Mouse (Mus musculus) WW6 (cell line): Measurements from ENCODE around the gene Slc22a18.
"Not testable (repeated sequence)": the region's sequence is repeated elsewhere in the genome, so short reads cannot be mapped to it uniquely, and the experiment has no call there.

Experiments used
- DNase-seq: peaks from one replicate; pipeline ENCODE4 v3.0.0-alpha.2; 2013; ENCODE audit warnings: low read depth, low spot score

Gene Slc22a18

GRCm38 (mm10) chr7:143502418-143503200 is 29.1 kb downstream of the Slc22a18 start, which contains the start of gene Phlda2:
Phlda2 (minus strand) TSS chr7:143503150.
- DNase-seq, result peak; percentile 61

DNA sequence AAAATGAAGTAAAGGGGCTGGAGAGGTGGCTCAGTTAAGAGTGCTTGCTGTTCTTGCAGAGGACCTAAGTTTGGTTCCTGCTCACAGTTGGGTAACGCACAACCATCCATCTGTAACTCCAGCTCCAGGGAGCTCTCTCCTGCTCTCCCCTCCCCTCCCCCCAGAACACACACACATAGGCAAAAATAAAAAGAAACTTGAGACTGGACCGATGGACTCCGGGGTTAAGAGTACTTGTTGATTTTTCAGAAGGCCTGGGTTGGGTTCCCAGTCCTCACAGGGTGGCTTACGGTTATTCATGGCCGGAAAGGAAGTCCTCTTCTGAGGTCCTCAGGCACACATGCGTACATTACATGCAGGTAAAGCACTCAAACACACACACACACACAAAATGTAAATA is 30.4 kb downstream of the Slc22a18 start:
- no peak for DNase-seq

DNA sequence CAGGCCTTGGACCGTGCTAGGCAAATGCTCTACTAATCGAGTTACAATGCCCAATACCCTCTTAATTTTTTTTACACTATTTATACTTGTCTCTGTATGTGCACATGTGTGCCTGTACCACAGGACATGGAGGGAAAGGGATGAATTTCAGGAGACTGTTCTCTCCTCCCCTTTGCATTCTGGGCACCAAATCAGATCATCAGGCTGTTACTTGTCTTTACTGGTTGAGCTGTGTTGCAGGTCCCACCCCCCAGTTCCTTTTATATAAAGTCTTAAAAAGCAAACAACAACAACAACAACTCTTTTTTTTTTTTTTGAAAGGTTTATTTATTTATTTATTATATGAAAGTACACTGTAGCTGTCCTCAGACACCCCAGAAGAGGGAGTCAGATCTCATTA is 31.9 kb downstream of the Slc22a18 start:
- no peak for DNase-seq

DNA sequence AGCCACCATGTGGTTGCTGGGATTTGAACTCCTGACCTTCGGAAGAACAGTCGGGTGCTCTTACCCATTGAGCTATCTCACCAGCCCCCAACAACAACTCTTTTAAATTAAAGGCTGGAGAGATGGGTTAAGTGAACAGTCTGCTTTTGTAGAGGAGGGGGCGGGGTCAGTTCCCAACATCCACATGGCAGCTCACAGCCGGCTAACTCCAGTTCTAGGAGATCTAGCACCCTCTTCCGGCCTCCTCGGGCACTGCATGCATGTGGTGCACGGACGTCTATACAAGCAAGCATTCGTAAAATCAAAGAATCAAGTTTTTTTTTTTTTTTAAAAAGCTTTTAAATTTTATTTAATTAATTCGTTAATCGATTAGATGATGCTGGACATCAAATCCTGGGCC is 32.3 kb downstream of the Slc22a18 start:
- DNase-seq, result peak; percentile 80

DNA sequence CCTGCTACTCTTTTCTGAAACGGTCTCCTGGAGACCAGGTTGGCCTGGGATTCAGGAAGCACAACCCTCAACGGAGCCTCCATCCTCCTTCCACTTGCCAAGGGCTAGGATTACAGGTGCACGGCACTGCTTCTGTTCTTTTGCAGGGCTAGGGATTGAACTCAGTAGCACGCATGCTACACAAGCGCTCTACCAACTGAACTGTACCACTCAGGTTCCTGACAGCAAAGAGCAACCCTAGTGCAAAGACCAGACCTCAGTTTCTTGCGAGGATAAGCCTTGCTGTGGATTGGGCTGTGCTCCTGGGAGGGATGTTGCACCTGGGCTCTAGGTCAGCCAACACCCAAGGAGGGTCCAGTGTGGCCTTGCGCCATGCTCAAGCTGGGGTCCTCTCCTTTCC is 32.7 kb downstream of the Slc22a18 start:
- DNase-seq, result no peak

DNA sequence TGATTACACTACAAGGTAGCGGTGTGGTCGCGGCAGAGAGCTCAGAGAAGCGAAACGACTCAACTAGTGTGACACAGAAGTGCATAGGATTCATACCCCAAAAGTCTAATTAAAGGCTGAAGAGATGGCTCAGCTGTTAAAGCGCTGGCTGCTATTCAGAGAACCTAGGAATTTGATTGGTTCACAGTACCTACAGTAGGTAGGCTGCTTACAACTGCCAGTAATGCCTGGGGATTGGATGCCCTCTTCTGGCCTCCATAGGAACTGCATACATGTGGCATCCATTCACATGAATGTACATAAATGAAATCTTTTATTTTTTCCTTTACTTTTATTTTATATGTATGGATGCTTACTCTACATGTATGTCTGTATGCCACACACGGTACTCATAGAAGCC is 33.1 kb downstream of the Slc22a18 start:
- DNase-seq, result no peak

DNA sequence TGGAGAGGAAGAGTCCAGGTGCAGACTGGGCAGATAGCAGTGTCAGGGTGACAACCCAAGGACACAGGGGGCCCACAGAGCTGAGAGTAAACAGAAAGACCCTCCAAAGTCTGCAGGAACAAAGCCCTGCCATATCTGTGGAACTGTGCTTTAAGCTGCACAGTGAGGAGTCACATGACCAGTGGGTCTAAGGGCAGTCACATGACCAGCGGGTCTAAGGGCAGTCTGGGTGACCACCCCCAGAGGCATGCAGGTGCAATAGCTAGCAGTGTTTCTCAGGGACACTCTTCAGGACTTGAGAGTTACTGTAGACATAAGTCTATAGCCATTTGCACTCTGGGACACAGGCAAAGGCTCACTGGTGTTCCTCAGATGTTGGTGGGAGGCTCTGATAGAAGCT is 36.0 kb downstream of the Slc22a18 start:
- DNase-seq, result no peak

DNA sequence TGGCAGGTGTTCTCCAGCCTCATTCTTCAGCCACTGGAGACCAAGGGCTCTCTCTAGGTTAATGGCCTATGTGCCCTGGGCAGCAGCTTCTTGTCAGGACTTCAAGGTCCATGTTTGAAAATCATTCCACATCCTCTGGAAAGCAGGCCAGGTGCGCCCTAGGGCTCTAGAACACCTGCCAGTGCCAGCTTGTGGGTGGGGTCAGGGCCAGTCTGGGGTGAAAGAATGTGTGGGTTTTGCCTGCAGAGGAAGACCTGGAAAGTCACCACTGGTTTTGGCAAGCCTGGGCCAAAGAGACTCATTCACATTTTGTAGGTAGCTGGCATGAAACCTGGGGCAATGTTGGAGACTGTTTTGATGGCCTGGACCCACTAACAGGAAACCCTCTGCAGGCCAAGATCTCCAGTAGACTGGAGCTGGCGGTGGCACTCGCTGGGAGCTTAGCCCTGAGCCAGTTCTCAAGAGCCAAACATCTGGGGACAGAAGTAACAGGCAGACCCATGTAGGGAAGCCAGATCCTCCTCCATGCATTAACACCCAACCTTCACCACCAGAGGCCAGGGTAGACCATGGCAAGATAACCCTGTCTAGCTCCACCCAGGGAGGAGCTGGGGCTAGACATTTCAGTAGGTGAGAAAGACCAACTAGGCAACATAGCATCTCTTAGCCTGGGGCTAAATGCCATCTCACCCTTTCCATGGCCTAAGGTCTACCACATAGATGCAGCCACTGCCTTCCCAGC is 37.2 kb downstream of the Slc22a18 start:
- DNase-seq, result no peak

GRCm38 (mm10) chr7:143511335-143511712 is 37.8 kb downstream of the Slc22a18 start:
- DNase-seq, result no peak

GRCm38 (mm10) chr7:143513763-143514415 is 40.4 kb downstream of the Slc22a18 start:
- DNase-seq, result no peak

GRCm38 (mm10) chr7:143514416-143514768 is 40.9 kb downstream of the Slc22a18 start:
- no peak for DNase-seq

DNA sequence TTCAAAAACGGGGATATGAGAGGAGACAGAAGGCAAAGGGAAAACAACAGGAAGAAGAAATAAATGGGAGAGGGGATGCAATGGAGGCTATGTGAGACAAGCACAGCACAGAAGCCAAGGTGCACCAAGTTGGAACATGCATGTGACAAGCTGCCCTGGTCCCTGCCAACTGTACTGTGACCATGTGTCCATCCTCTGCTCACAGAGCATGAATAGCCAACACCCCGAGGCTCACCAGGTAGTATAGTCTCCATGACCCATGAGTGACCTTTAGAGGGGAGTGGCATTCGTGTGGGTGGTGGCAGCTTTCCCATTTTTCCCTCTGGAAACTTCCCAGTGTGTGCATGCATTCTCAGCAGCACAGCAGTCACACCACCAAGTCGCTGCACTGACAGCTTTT is 45.8 kb downstream of the Slc22a18 start:
- DNase-seq, result no peak

GRCm38 (mm10) chr7:143532410-143532809 is 58.9 kb downstream of the Slc22a18 start:
- DNase-seq, result no peak

- DNase-seq, result no peak
These were observed 59.7 kb downstream of the Slc22a18 start for GRCm38 (mm10) chr7:143533284-143533683.

- DNase-seq, result no peak
These were observed 62.7 kb downstream of the Slc22a18 start for GRCm38 (mm10) chr7:143536251-143536650.

GRCm38 (mm10) chr7:143538229-143538628 is 64.7 kb downstream of the Slc22a18 start:
- not testable (repeated sequence) for DNase-seq

DNA sequence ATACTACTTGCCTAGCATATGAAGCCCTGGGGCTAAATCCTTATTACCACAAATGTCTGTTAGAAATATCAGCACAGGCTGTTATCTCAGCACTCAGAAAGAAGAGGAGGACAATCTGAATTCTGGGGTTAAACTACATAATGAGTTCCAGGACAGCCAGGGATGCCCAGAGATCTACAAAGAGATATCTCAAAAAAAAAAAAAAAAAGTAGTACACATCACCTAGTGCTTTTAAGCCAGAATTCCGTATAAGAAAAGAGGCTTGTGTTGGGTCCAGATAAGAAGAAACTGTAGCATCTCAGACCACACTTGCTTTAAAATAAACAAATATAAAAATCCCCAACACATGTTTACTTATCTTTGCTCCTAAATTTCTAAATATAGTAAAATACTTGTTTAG is 65.1 kb downstream of the Slc22a18 start:
- no peak for DNase-seq

DNA sequence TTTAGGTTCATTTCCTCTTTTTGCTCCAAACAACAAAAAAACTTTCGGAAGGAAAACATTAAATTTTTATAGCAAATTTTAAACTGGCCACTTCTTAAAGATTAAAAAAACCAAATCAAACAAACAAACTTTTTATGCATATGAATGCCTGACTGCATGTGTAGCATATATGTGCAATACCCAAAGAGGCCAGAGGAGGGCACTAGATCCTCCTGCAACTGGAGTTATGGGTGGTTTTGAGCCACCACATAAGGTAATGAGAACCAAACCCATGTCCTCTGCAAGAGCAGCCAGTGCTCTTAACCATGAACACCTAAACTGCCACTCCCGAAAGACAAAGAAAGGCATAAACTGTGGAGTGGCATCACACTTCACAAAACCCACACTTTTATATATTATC is 70.8 kb downstream of the Slc22a18 start:
- peak; percentile 22 for DNase-seq

- no peak for DNase-seq
These were observed 73.0 kb downstream of the Slc22a18 start for GRCm38 (mm10) chr7:143546554-143546953.

GRCm38 (mm10) chr7:143548231-143548961 is 74.9 kb downstream of the Slc22a18 start:
- DNase-seq, result peak; percentile 13
